Mouse (Mus musculus) hindlimb bud, embryonic 11.5 days (tissue): ENCODE results near the gene Brsk1.
A peak's percentile ranks its signal among the peaks of the same experiment; 100 is the strongest.

Source experiments
- DNase-seq: peaks from one replicate; pipeline ENCODE4 v3.0.0-alpha.2; 2012; ENCODE audit warnings: low read depth, low spot score; ENCODE audit errors: extremely low spot score

The Brsk1 gene

GRCm38 (mm10) chr7:4739041-4739543, 48.7 kb downstream of the Brsk1 start:
- DNase-seq: no peak

DNA sequence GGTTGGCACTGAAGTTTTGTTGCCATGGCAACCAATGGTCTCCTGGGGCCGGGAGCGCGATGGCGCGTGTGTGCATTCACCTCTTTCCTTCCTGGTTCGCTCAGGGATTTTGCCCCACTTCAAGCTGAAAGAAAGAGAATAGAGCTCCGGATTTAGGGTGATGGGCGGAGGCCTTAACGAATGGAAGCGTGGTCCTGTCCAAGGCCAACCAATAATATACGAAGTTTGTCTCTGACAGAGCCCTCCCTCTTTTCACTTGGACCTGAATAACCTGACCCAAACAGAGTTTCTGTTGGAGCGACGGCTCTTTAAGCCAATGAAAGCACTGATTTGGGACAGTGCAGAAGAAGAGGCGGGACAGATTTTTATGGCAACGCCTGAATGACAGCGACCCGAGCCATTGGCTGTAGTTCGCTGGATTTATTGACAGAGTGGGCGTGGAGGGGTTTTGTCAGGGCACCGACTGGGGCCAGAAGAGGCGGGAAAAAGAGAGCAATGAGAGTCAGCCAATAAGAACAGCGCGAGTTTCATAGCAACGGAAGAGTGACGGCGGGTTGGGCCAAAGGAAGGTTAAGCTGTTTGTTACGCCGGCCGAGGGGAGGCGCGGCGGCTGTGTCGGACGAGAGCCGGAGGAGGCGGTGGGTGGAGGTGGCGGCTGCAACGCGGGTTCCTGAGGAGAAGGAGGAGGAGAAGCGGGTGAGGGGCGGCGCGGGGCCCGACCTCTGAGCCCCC, 49.3 kb downstream of the Brsk1 start, which contains the start of gene Kmt5c:
Kmt5c (plus strand) TSS at position 572 of the 732 bp plus-strand sequence.
- peak; percentile 100 for DNase-seq

DNA sequence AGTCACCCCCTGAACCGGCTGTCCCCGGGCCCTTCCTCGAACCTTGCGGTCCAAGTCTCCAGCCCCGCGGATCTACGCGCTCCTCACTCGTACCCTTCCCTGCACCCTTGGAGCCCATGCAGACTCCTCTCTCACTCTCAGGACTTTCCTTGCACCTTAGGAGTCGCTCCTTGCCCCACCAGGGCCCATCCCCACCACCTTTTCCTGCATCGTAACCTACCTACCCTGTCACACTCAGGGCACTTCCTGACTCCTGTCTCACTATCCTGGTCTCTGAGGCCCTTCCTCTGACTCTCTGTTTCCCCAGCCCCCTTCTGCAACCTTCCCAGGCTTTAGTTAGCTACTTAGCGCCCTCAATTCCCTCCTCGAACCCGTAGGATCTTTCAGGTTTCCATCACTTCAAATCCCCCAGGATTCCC, 49.9 kb downstream of the Brsk1 start:
- DNase-seq: no peak

- no peak for DNase-seq
Measured at GRCm38 (mm10) chr7:4741151-4741550, 50.7 kb downstream of the Brsk1 start.

DNA sequence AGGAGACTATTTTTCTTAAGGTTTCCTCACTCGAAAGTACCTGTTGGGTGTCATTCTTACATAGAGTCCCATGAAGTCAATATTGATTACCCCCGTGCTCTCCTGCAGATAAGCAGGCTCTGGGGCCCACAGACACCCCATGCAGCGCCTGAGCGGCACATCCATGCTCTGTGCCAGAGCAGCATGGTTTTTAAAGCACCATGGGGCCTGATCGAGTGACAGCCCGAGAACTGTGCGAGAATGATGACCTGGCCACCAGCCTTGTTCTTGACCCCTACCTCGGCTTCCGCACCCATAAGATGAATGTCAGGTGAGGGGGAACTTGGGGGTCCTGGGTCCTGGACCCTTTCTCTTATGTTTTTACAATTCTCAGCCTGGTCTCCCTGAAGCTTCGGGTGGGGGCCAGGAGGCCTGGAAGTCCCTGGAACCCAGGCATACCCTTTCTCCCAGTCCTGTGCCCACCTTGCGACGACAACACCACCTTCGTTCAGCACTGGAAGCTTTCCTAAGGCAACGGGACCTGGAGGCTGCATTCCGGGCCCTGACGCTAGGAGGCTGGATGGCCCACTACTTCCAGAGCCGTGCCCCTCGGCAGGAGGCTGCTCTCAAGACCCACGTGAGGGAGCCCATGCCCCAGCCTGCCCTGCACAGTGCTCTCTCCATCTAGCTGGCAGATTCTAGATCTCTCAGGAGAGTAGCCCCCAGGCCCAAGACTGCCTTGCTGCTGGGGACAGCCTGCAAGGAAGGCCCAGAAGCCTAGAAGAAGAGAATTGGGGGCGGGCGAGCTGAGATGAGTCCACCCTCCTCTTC, 51.5 kb downstream of the Brsk1 start:
- DNase-seq: no peak

DNA sequence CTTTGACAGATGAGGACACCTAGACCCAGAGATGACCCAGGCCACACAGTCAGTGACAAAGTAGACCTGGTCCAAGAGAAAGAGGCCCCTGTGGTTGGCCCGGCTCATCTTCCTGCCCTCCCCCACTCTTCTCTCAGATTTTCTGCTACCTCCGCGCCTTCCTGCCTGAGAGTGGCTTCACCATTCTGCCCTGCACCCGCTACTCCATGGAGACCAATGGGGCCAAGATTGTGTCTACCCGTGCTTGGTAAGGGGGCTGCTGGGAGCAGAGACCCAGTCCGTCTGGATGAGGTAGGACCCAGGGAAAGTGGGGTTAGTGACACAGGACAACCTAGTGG, 52.0 kb downstream of the Brsk1 start:
- DNase-seq: no peak

- DNase-seq: no peak
Measured at GRCm38 (mm10) chr7:4743354-4743753, 53.0 kb downstream of the Brsk1 start.

- DNase-seq: no peak
Measured at GRCm38 (mm10) chr7:4744886-4745285, 54.5 kb downstream of the Brsk1 start.

- DNase-seq: no peak
Measured at GRCm38 (mm10) chr7:4746326-4746980, 56.0 kb downstream of the Brsk1 start.

GRCm38 (mm10) chr7:4747156-4747899, 56.9 kb downstream of the Brsk1 start:
- DNase-seq: no peak

GRCm38 (mm10) chr7:4748321-4748720, 57.9 kb downstream of the Brsk1 start:
- no peak for DNase-seq

GRCm38 (mm10) chr7:4749169-4749568, 58.8 kb downstream of the Brsk1 start:
- DNase-seq: no peak

GRCm38 (mm10) chr7:4751971-4752820, 61.8 kb downstream of the Brsk1 start:
- DNase-seq: peak; percentile 24

DNA sequence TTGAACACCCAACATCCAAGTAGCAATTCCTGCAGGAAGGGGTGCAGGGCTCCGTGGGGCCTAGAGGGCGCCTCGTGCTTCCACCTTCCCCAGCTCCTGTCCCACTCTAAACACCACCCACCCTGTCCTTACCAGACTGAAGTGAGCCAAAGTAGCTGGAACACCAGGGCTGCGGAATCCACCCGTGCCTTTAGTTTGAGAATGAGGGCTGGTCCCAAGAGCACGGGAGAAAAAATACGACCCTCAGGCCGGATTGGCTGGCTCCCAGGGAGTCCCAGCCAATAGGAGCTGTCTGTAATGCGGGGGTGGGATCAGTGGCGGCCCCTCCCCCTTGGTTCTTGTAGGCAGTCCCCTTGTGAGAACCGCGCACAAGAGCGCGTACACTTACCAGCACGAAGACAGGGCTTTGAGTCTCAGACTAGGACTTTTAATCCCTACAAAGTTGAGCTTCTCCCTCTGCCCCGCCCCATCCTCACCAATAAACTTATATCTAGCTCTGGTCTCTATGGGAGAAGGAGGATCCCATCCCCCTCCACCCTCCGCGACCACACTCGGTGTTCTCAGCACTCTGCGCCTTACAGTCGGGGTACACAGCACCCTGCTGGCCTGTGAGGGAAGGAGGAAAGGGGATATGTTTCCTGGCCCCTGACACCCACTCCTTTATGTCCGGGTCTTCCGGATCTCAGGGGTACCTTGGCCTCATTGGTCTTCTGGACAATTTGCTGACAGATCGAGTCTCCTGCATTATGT, 62.6 kb downstream of the Brsk1 start, which contains the start of gene Cox6b2:
Cox6b2 (minus strand) TSS at position 274 of the 750 bp plus-strand sequence.
- DNase-seq: peak; percentile 42

DNA sequence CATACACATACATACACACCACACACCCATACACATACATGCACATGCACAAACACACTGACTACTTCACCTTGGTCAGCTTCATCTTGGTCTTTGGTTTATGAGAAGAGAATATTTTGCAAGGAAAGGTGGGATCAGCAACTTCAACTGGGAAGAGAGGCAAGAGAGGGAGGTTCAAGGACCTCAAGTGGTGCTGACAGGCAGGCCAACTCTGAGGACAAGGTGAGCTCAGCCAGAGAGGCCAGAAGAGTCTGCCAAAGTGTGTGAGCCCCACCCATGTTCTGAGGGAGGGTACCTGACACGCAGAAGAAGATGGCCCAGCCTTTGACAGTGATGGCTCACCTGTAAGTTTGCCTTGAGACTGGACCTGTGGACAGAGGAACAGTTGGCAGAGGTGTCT, 69.3 kb downstream of the Brsk1 start:
- no peak for DNase-seq

- no peak for DNase-seq
Measured at GRCm38 (mm10) chr7:4764946-4765710, 74.7 kb downstream of the Brsk1 start.
